Mouse (Mus musculus): ENCODE measurements around the gene Dnah2. TPM values are rescaled to one million over a fixed set of nuclear protein-coding genes. Genes with fewer than 3 reads are reported as not detected.
A peak's percentile ranks its signal among the peaks of the same experiment; 100 is the strongest.

Dnah2 gene
- polyA plus RNA-seq, 1 experiment from 2014 or later, result 1.6 TPM

- no peak for DNase-seq (ENCODE audit: low spot score)
- WGBS, result 67% methylated on average over 14 of the region's 14 CpGs
- Histone ChIP-seq H3K9me3 (ENCODE audit: control insufficient read depth, low read length) (no peaks in the 10 kb centered on the region), H3K4me2 (replicated peaks; ENCODE audit: low read depth, low read length) (no peak overlapping the region), H3K4me1 (replicated peaks; ENCODE audit: control insufficient read depth, insufficient read depth, low read length) (peaks cover 3% of the 10 kb centered on the region; the same call in 1 of the 2 replicates), H3K27ac (ENCODE audit: low read depth, low read length) (no peak overlapping the region), H3K27me3 (ENCODE audit: control insufficient read depth, insufficient read depth, low read length) (no peaks in the 10 kb centered on the region), H3K9ac (ENCODE audit: low read depth, low read length) (no peak overlapping the region), H3K4me3 (ENCODE audit: low read depth, low read length) (no peak overlapping the region), H3K36me3 (ENCODE audit: control insufficient read depth, insufficient read depth, low read length) (no peaks in the 10 kb centered on the region)
- peak; percentile 30; the same call in 1 of the 2 replicates for ATAC-seq (ENCODE audit: low FRiP score)
Measured at GRCm38 (mm10) chr11:69389531-69390399, 159.1 kb downstream of the Dnah2 start.

GRCm38 (mm10) chr11:69388680-69389079, 160.2 kb downstream of the Dnah2 start:
- Histone ChIP-seq H3K27ac (ENCODE audit: low read depth, low read length) (no peak overlapping the region), H3K36me3 (ENCODE audit: control insufficient read depth, insufficient read depth, low read length) (no peaks in the 10 kb centered on the region), H3K9ac (ENCODE audit: low read depth, low read length) (no peak overlapping the region), H3K4me3 (ENCODE audit: low read depth, low read length) (no peak overlapping the region), H3K4me2 (replicated peaks; ENCODE audit: low read depth, low read length) (no peak overlapping the region), H3K4me1 (replicated peaks; ENCODE audit: control insufficient read depth, insufficient read depth, low read length) (no peaks in the 10 kb centered on the region), H3K9me3 (ENCODE audit: control insufficient read depth, low read length) (no peaks in the 10 kb centered on the region), H3K27me3 (ENCODE audit: control insufficient read depth, insufficient read depth, low read length) (no peaks in the 10 kb centered on the region)
- DNase-seq (ENCODE audit: low spot score) (no peak), ATAC-seq (ENCODE audit: low FRiP score) (no peak)
- WGBS, result over 99% methylated on average over 4 of the region's 4 CpGs

- Histone ChIP-seq H3K27ac (ENCODE audit: low read depth, low read length) (no peak overlapping the region), H3K4me1 (replicated peaks; ENCODE audit: control insufficient read depth, insufficient read depth, low read length) (no peaks in the 10 kb centered on the region), H3K9ac (ENCODE audit: low read depth, low read length) (no peak overlapping the region), H3K9me3 (ENCODE audit: control insufficient read depth, low read length) (no peaks in the 10 kb centered on the region), H3K27me3 (ENCODE audit: control insufficient read depth, insufficient read depth, low read length) (no peaks in the 10 kb centered on the region), H3K4me2 (replicated peaks; ENCODE audit: low read depth, low read length) (no peak overlapping the region), H3K4me3 (ENCODE audit: low read depth, low read length) (no peak overlapping the region), H3K36me3 (ENCODE audit: control insufficient read depth, insufficient read depth, low read length) (no peaks in the 10 kb centered on the region)
- DNase-seq (ENCODE audit: low spot score), result no peak
- 87% methylated on average over 7 of the region's 7 CpGs for WGBS
- ATAC-seq (ENCODE audit: low FRiP score), result no peak
Measured at GRCm38 (mm10) chr11:69386758-69387157, 162.2 kb downstream of the Dnah2 start.

GRCm38 (mm10) chr11:69384979-69385378, 163.9 kb downstream of the Dnah2 start:
- no peaks in the 10 kb centered on the region for H3K27me3 ChIP-seq (ENCODE audit: control insufficient read depth, insufficient read depth, low read length)
- H3K36me3 ChIP-seq (ENCODE audit: control insufficient read depth, insufficient read depth, low read length), result no peaks in the 10 kb centered on the region
- no peak overlapping the region for H3K27ac ChIP-seq (ENCODE audit: low read depth, low read length)
- no peak overlapping the region for H3K4me3 ChIP-seq (ENCODE audit: low read depth, low read length)
- no peaks in the 10 kb centered on the region for H3K9me3 ChIP-seq (ENCODE audit: control insufficient read depth, low read length)
- ATAC-seq (ENCODE audit: low FRiP score) (no peak), DNase-seq (ENCODE audit: low spot score) (no peak)
- H3K9ac ChIP-seq (ENCODE audit: low read depth, low read length), result no peak overlapping the region
- no peaks in the 10 kb centered on the region for H3K4me1 ChIP-seq (replicated peaks; ENCODE audit: control insufficient read depth, insufficient read depth, low read length)
- no peak overlapping the region for H3K4me2 ChIP-seq (replicated peaks; ENCODE audit: low read depth, low read length)
- WGBS, result 81% methylated on average over 6 of the region's 6 CpGs

- Histone ChIP-seq H3K4me1 (replicated peaks; ENCODE audit: control insufficient read depth, insufficient read depth, low read length) (no peaks in the 10 kb centered on the region), H3K27ac (ENCODE audit: low read depth, low read length) (no peak overlapping the region), H3K36me3 (ENCODE audit: control insufficient read depth, insufficient read depth, low read length) (no peaks in the 10 kb centered on the region), H3K4me3 (ENCODE audit: low read depth, low read length) (no peak overlapping the region), H3K9me3 (ENCODE audit: control insufficient read depth, low read length) (no peaks in the 10 kb centered on the region), H3K4me2 (replicated peaks; ENCODE audit: low read depth, low read length) (no peak overlapping the region), H3K9ac (ENCODE audit: low read depth, low read length) (no peak overlapping the region), H3K27me3 (ENCODE audit: control insufficient read depth, insufficient read depth, low read length) (no peaks in the 10 kb centered on the region)
- ATAC-seq (ENCODE audit: low FRiP score) (no peak), DNase-seq (ENCODE audit: low spot score) (no peak)
- WGBS, result 76% methylated on average over 10 of the region's 10 CpGs
Measured at GRCm38 (mm10) chr11:69382478-69383105, 166.3 kb downstream of the Dnah2 start.

- 92% methylated on average over 6 of the region's 6 CpGs for WGBS
- H3K4me1 ChIP-seq (replicated peaks; ENCODE audit: control insufficient read depth, insufficient read depth, low read length), result no peaks in the 10 kb centered on the region
Measured at GRCm38 (mm10) chr11:69381356-69381755, 167.6 kb downstream of the Dnah2 start.

GRCm38 (mm10) chr11:69379600-69379999, 169.3 kb downstream of the Dnah2 start:
- WGBS, result 78% methylated on average over 3 of the region's 3 CpGs
- Histone ChIP-seq H3K4me3 (ENCODE audit: low read depth, low read length) (no peak overlapping the region), H3K4me1 (replicated peaks; ENCODE audit: control insufficient read depth, insufficient read depth, low read length) (no peaks in the 10 kb centered on the region)

More at GRCm38 (mm10) chr11:69381356-69381755, 167.6 kb downstream of the Dnah2 start:
- ATAC-seq (ENCODE audit: low FRiP score) (no peak), DNase-seq (ENCODE audit: low spot score) (no peak)
- H3K4me2 ChIP-seq (replicated peaks; ENCODE audit: low read depth, low read length), result no peak overlapping the region
- H3K9me3 ChIP-seq (ENCODE audit: control insufficient read depth, low read length), result no peaks in the 10 kb centered on the region
- no peak overlapping the region for H3K4me3 ChIP-seq (ENCODE audit: low read depth, low read length)
- H3K27me3 ChIP-seq (ENCODE audit: control insufficient read depth, insufficient read depth, low read length), result no peaks in the 10 kb centered on the region
- no peaks in the 10 kb centered on the region for H3K36me3 ChIP-seq (ENCODE audit: control insufficient read depth, insufficient read depth, low read length)
- no peak overlapping the region for H3K9ac ChIP-seq (ENCODE audit: low read depth, low read length)
- no peak overlapping the region for H3K27ac ChIP-seq (ENCODE audit: low read depth, low read length)

GRCm38 (mm10) chr11:69377766-69378165, 171.1 kb downstream of the Dnah2 start:
- no peaks in the 10 kb centered on the region for H3K9me3 ChIP-seq (ENCODE audit: control insufficient read depth, low read length)
- no peak overlapping the region for H3K4me2 ChIP-seq (replicated peaks; ENCODE audit: low read depth, low read length)
- 78% methylated on average over 3 of the region's 3 CpGs for WGBS

More at GRCm38 (mm10) chr11:69379600-69379999, 169.3 kb downstream of the Dnah2 start:
- H3K27ac ChIP-seq (ENCODE audit: low read depth, low read length), result no peak overlapping the region
- H3K9ac ChIP-seq (ENCODE audit: low read depth, low read length), result no peak overlapping the region
- H3K36me3 ChIP-seq (ENCODE audit: control insufficient read depth, insufficient read depth, low read length), result no peaks in the 10 kb centered on the region
- H3K4me2 ChIP-seq (replicated peaks; ENCODE audit: low read depth, low read length), result no peak overlapping the region
- DNase-seq (ENCODE audit: low spot score) (no peak), ATAC-seq (ENCODE audit: low FRiP score) (no peak)
- no peaks in the 10 kb centered on the region for H3K9me3 ChIP-seq (ENCODE audit: control insufficient read depth, low read length)
- H3K27me3 ChIP-seq (ENCODE audit: control insufficient read depth, insufficient read depth, low read length), result no peaks in the 10 kb centered on the region

More at GRCm38 (mm10) chr11:69377766-69378165, 171.1 kb downstream of the Dnah2 start:
- no peak overlapping the region for H3K4me3 ChIP-seq (ENCODE audit: low read depth, low read length)
- no peaks in the 10 kb centered on the region for H3K27me3 ChIP-seq (ENCODE audit: control insufficient read depth, insufficient read depth, low read length)
- ATAC-seq (ENCODE audit: low FRiP score) (no peak), DNase-seq (ENCODE audit: low spot score) (no peak)
- H3K9ac ChIP-seq (ENCODE audit: low read depth, low read length), result no peak overlapping the region
- H3K27ac ChIP-seq (ENCODE audit: low read depth, low read length), result no peak overlapping the region
- H3K36me3 ChIP-seq (ENCODE audit: control insufficient read depth, insufficient read depth, low read length), result no peaks in the 10 kb centered on the region
- no peaks in the 10 kb centered on the region; the same call in 1 of the 2 replicates for H3K4me1 ChIP-seq (replicated peaks; ENCODE audit: control insufficient read depth, insufficient read depth, low read length)

Data from hindbrain, embryonic 11.5 days (tissue).